Mouse (Mus musculus): ENCODE measurements around the gene Etfbkmt.
"Not testable (repeated sequence)": the region's sequence is repeated elsewhere in the genome, so short reads cannot be mapped to it uniquely, and the experiment has no call there.

Etfbkmt gene

GRCm38 (mm10) chr6:149139471-149139870, at the start of gene Etfbkmt:
Etfbkmt (plus strand) TSS chr6:149139849.
- DNase-seq (ENCODE audit: low read depth): no peak

- no peak for DNase-seq (ENCODE audit: low read depth)
Observed at GRCm38 (mm10) chr6:149092406-149092805, 47.2 kb upstream of the Etfbkmt start.

- DNase-seq (ENCODE audit: low read depth): no peak
Observed at GRCm38 (mm10) chr6:149093465-149093864, 46.2 kb upstream of the Etfbkmt start.

GRCm38 (mm10) chr6:149094555-149094954, 45.1 kb upstream of the Etfbkmt start:
- no peak for DNase-seq (ENCODE audit: low read depth)

GRCm38 (mm10) chr6:149095389-149095788, 44.3 kb upstream of the Etfbkmt start:
- DNase-seq (ENCODE audit: low read depth): no peak

- no peak for DNase-seq (ENCODE audit: low read depth)
Observed at GRCm38 (mm10) chr6:149096233-149096632, 43.4 kb upstream of the Etfbkmt start.

- no peak for DNase-seq (ENCODE audit: low read depth)
Observed at GRCm38 (mm10) chr6:149097276-149097675, 42.4 kb upstream of the Etfbkmt start.

- no peak for DNase-seq (ENCODE audit: low read depth)
Observed at GRCm38 (mm10) chr6:149098993-149099392, 40.7 kb upstream of the Etfbkmt start.

- peak; percentile 26 for DNase-seq (ENCODE audit: low read depth)
Observed at GRCm38 (mm10) chr6:149100174-149101075, 39.2 kb upstream of the Etfbkmt start.

GRCm38 (mm10) chr6:149101076-149101942, 38.3 kb upstream of the Etfbkmt start, which contains the start of gene Dennd5b:
Dennd5b (minus strand) TSS chr6:149101680.
- DNase-seq (ENCODE audit: low read depth): peak; percentile 62

- no peak for DNase-seq (ENCODE audit: low read depth)
Observed at GRCm38 (mm10) chr6:149101943-149102243, 37.8 kb upstream of the Etfbkmt start.

GRCm38 (mm10) chr6:149103451-149103850, 36.2 kb upstream of the Etfbkmt start:
- DNase-seq (ENCODE audit: low read depth): no peak

GRCm38 (mm10) chr6:149107615-149108014, 32.0 kb upstream of the Etfbkmt start:
- DNase-seq (ENCODE audit: low read depth): no peak

GRCm38 (mm10) chr6:149108909-149109308, 30.7 kb upstream of the Etfbkmt start:
- peak; percentile 17 for DNase-seq (ENCODE audit: low read depth)

GRCm38 (mm10) chr6:149116992-149117391, 22.7 kb upstream of the Etfbkmt start:
- no peak for DNase-seq (ENCODE audit: low read depth)

- peak; percentile 58 for DNase-seq (ENCODE audit: low read depth)
Observed at GRCm38 (mm10) chr6:149118935-149119334, 20.7 kb upstream of the Etfbkmt start.

- peak; percentile 87 for DNase-seq (ENCODE audit: low read depth)
Observed at GRCm38 (mm10) chr6:149119853-149120252, 19.8 kb upstream of the Etfbkmt start.

GRCm38 (mm10) chr6:149123042-149123441, 16.6 kb upstream of the Etfbkmt start:
- DNase-seq (ENCODE audit: low read depth): no peak

- DNase-seq (ENCODE audit: low read depth): peak; percentile 71
Observed at GRCm38 (mm10) chr6:149126675-149127074, 13.0 kb upstream of the Etfbkmt start.

GRCm38 (mm10) chr6:149129870-149130269, 9.8 kb upstream of the Etfbkmt start, which contains the start of gene Gm10203:
Gm10203 (plus strand) TSS chr6:149130170.
- DNase-seq (ENCODE audit: low read depth): not testable (repeated sequence)

- DNase-seq (ENCODE audit: low read depth): no peak
Observed at GRCm38 (mm10) chr6:149131111-149131510, 8.5 kb upstream of the Etfbkmt start.

GRCm38 (mm10) chr6:149132311-149133077, 7.2 kb upstream of the Etfbkmt start:
- DNase-seq (ENCODE audit: low read depth): peak; percentile 90

Measured in NIH3T3 (cell line).